Mouse (Mus musculus): ENCODE results near the gene Bicra. TPM values are rescaled to one million over a fixed set of nuclear protein-coding genes. Genes with fewer than 3 reads are reported as not detected.
A peak's percentile ranks its signal among the peaks of the same experiment; 100 is the strongest.

The Bicra gene
- total and polyA plus RNA-seq, 3 experiments: 0.32 to 10.2 (median 2.2) TPM

DNA sequence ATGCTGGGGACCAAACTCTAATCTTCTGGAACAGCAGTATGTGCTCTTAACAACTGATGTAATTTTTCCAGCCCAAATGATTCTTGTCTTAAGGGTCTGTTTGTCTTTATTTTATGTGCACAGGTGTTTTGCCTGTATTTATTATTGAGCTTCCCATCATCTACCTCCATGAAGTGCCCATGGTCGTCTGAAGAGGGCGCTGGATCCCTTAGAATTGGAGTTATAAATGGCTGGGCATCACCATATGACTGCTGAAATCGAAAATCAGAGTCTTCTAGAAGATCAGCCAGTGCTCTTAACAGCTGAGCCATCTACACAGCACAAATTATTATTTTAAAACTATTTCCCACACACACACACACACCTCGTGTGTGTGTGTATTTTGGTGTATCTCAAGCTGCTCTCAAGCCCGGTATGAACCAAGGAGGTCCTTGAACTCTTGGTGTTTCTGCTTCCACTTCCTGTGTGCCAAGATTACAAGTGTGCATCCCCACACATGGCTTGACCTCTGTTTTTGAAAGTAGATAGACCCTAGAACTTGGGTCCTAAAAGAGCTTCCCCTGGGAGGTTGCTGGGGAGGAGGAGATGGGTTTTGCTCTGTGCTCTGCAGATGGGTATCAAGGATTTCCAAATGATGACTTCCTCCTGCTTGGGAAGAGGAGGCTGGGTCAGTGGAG lies 8.9 kb upstream of the Bicra start:
- H3K4me2 ChIP-seq (ENCODE audit: insufficient read depth, low read depth, poor library complexity, severe bottlenecking): peak overlapping the region; percentile 38
- no peak overlapping the region for H3K9ac ChIP-seq (ENCODE audit: insufficient read depth, low read depth)
- dilution Hi-C loops (cut with MboI; ENCODE audit: extremely low pct_ligation_motif_present, extremely low pct_unique_long_range_greater_than_20kb, low sequenced_read_pairs): no loop called here
- no peaks in the 10 kb centered on the region for H3K36me3 ChIP-seq (replicated peaks in 1 of 2; ENCODE audit: control insufficient read depth in 1 of 2, insufficient read depth in 1 of 2, low read length in 1 of 2)
- peak overlapping the region; percentile 68 for H3K27ac ChIP-seq (ENCODE audit: insufficient read depth, low read depth)
- H3K4me1 ChIP-seq (ENCODE audit: control insufficient read depth in 1 of 2, insufficient read depth in 2 of 2): peaks cover 15 to 46% of the 10 kb centered on the region in 2 experiments
- no peak for TF ChIP-seq JUND (conservative IDR thresholded peaks at IDR 0.05; ENCODE audit: low read depth, low read length)
- no peak for TF ChIP-seq CHD1 (IDR thresholded peaks at IDR 0.05; ENCODE audit: low read depth, low read length)
- peak; percentile 86 for TF ChIP-seq RAD21 (IDR thresholded peaks at IDR 0.05; ENCODE audit: low read depth, low read length)
- TF ChIP-seq MYC (IDR thresholded peaks at IDR 0.05; ENCODE audit: low read depth, low read length): no peak
- no peak for TF ChIP-seq EP300 (IDR thresholded peaks at IDR 0.05; ENCODE audit: low read length)
- no peak for TF ChIP-seq JUN (IDR thresholded peaks at IDR 0.05; ENCODE audit: insufficient read depth, low read depth, low read length)
- no peak; the same call in 1 of the 2 replicates for TF ChIP-seq ZMIZ1 (IDR thresholded peaks at IDR 0.05; ENCODE audit: low read depth, low read length)
- no peak for TF ChIP-seq RCOR1 (conservative IDR thresholded peaks at IDR 0.05; ENCODE audit: low read depth, low read length)
- TF ChIP-seq MAFK (IDR thresholded peaks at IDR 0.05; ENCODE audit: insufficient replicate concordance, low read length): no peak
- no peak for TF ChIP-seq IRF4 (IDR thresholded peaks at IDR 0.05; ENCODE audit: low read depth, low read length)
- TF ChIP-seq HCFC1 (IDR thresholded peaks at IDR 0.05; ENCODE audit: low read depth, low read length): no peak
- no peak for TF ChIP-seq E2F4 (IDR thresholded peaks at IDR 0.05; ENCODE audit: insufficient replicate concordance, low read depth, low read length)
- TF ChIP-seq MAX (IDR thresholded peaks at IDR 0.05; ENCODE audit: low read length): peak; percentile 51; the same call in 1 of the 2 replicates
- no peak for TF ChIP-seq USF1 (IDR thresholded peaks at IDR 0.05; ENCODE audit: low read depth, low read length)
- no peak for TF ChIP-seq ETS1 (conservative IDR thresholded peaks at IDR 0.05; ENCODE audit: low read depth, low read length)
- no peak for TF ChIP-seq POLR2AphosphoS2 (IDR thresholded peaks at IDR 0.05; ENCODE audit: low read depth, low read length)
- TF ChIP-seq NELFE (IDR thresholded peaks at IDR 0.05; ENCODE audit: low read depth, low read length): no peak
- no peak for TF ChIP-seq GABPA (IDR thresholded peaks at IDR 0.05; ENCODE audit: insufficient replicate concordance, low read depth, low read length)
- TF ChIP-seq MAZ (IDR thresholded peaks at IDR 0.05; ENCODE audit: low read depth, low read length): no peak
- no peak for TF ChIP-seq POLR2A (IDR thresholded peaks at IDR 0.05; ENCODE audit: low read depth, low read length)
- TF ChIP-seq SMC3 (IDR thresholded peaks at IDR 0.05; ENCODE audit: low read depth, low read length): peak; percentile 58
- TF ChIP-seq CTCF (conservative IDR thresholded peaks at IDR 0.05 in 1 of 2, IDR thresholded peaks at IDR 0.05 in 1 of 2; ENCODE audit: low read depth in 2 of 2, low read length in 2 of 2): peak; percentile 57 to 83
- no peak for TF ChIP-seq CHD2 (IDR thresholded peaks at IDR 0.05; ENCODE audit: low read length)
- no peak for TF ChIP-seq TBP (conservative IDR thresholded peaks at IDR 0.05; ENCODE audit: low read depth, low read length)
- TF ChIP-seq MEF2A (IDR thresholded peaks at IDR 0.05; ENCODE audit: borderline replicate concordance, low read depth, low read length): peak; percentile 42; the same call in 1 of the 2 replicates
- 0 out of 2 replicates have a peak, but pooled peaks have one; percentile 21 for TF ChIP-seq MXI1 (IDR thresholded peaks at IDR 0.05; ENCODE audit: low read depth, low read length)
- TF ChIP-seq NRF1 (IDR thresholded peaks at IDR 0.05; ENCODE audit: low read depth, low read length): no peak
- TF ChIP-seq PAX5 (IDR thresholded peaks at IDR 0.05; ENCODE audit: low read length): no peak
- TF ChIP-seq ZNF384 (IDR thresholded peaks at IDR 0.05; ENCODE audit: low read depth, low read length): peak; percentile 37; the same call in 1 of the 2 replicates
- TF ChIP-seq KAT2A (IDR thresholded peaks at IDR 0.05; ENCODE audit: insufficient replicate concordance, low read length): no peak
- no peak for TF ChIP-seq UBTF (IDR thresholded peaks at IDR 0.05; ENCODE audit: low read depth, low read length)
- TF ChIP-seq ZC3H11A (IDR thresholded peaks at IDR 0.05; ENCODE audit: low read depth, low read length): no peak
- TF ChIP-seq TCF12 (IDR thresholded peaks at IDR 0.05; ENCODE audit: low read depth, low read length): no peak
- TF ChIP-seq BHLHE40 (IDR thresholded peaks at IDR 0.05; ENCODE audit: low read depth, low read length): no peak
- no peak for TF ChIP-seq SIN3A (IDR thresholded peaks at IDR 0.05; ENCODE audit: low read length)
- TF ChIP-seq USF2 (conservative IDR thresholded peaks at IDR 0.05; ENCODE audit: low read depth, low read length): no peak
- TF ChIP-seq ZKSCAN1 (IDR thresholded peaks at IDR 0.05; ENCODE audit: borderline replicate concordance, low read depth, low read length): no peak
- TF ChIP-seq ELF1 (IDR thresholded peaks at IDR 0.05; ENCODE audit: low read depth, low read length): no peak; the same call in 1 of the 2 replicates
- H3K4me3 ChIP-seq (replicated peaks in 1 of 3; ENCODE audit: low read depth in 2 of 3, low read length in 2 of 3, poor library complexity in 1 of 3): peak overlapping the region in 1 of 3 experiments; percentile 33
- no peaks in the 10 kb centered on the region for H3K79me2 ChIP-seq (replicated peaks; ENCODE audit: control insufficient read depth, extremely low read depth, insufficient read depth, poor library complexity, severe bottlenecking)
- no peaks in the 10 kb centered on the region for H3K27me3 ChIP-seq (replicated peaks)
- peaks cover 7% of the 10 kb centered on the region for H3K9me3 ChIP-seq (replicated peaks; ENCODE audit: low read length)
- in situ Hi-C loops (cut with MboI; ENCODE audit: low pct_ligation_motif_present, low pct_unique_long_range_greater_than_20kb, low sequenced_read_pairs): loop anchor here (5.0 to 25.0 kb wide), 3 partner anchors 51 to 206 kb away; partner anchors contain the start of genes C5ar1 and Inafm1
- DNase-seq (ENCODE audit: extremely low read depth): peak; percentile 89
